Mouse (Mus musculus) adrenal gland, adult (tissue): ENCODE measurements around the gene Ddt.

Source experiments
- DNase-seq, 2 experiments: peaks; one replicate each; pipeline ENCODE4 v3.0.0; 2022 to 2023; ENCODE audit warnings: low spot score in 1 of 2; ENCODE audit not compliant: inconsistent age in 2 of 2

Gene Ddt

GRCm38 (mm10) chr10:75772795-75773664 is at the start of gene Ddt:
Gene Ddt (minus strand): TSS chr10:75773414.
- DNase-seq: peak; percentile 88 to 93

GRCm38 (mm10) chr10:75822443-75822842 is 49.2 kb upstream of the Ddt start, which contains the start of gene Gstt4:
Gene Gstt4 (minus strand): TSS chr10:75822543.
- DNase-seq: no peak

GRCm38 (mm10) chr10:75819882-75820281 is 46.7 kb upstream of the Ddt start:
- DNase-seq: no peak

GRCm38 (mm10) chr10:75818641-75819040 is 45.4 kb upstream of the Ddt start:
- DNase-seq: no peak

GRCm38 (mm10) chr10:75804217-75804616 is 31.0 kb upstream of the Ddt start:
- no peak for DNase-seq

- DNase-seq: peak; percentile 78 to 90
Measured at GRCm38 (mm10) chr10:75798176-75798696, 25.0 kb upstream of the Ddt start, which contains the start of gene Gstt1. Gene Gstt1 (minus strand): TSS chr10:75798584.

- DNase-seq: peak; percentile 71 to 88
Measured at GRCm38 (mm10) chr10:75797619-75798175, 24.5 kb upstream of the Ddt start.

GRCm38 (mm10) chr10:75796731-75797516 is 23.7 kb upstream of the Ddt start:
- DNase-seq: peak in 1 of 2 experiments; percentile 52

- DNase-seq: peak; percentile 46 to 77
Measured at GRCm38 (mm10) chr10:75794880-75795279, 21.7 kb upstream of the Ddt start.

GRCm38 (mm10) chr10:75790773-75791172 is 17.6 kb upstream of the Ddt start:
- no peak for DNase-seq

GRCm38 (mm10) chr10:75789841-75790240 is 16.6 kb upstream of the Ddt start:
- DNase-seq: no peak

GRCm38 (mm10) chr10:75789081-75789735 is 16.0 kb upstream of the Ddt start:
- no peak for DNase-seq

- DNase-seq: no peak
Measured at GRCm38 (mm10) chr10:75788277-75788676, 15.1 kb upstream of the Ddt start.

- DNase-seq: no peak
Measured at GRCm38 (mm10) chr10:75785442-75785841, 12.2 kb upstream of the Ddt start.

- DNase-seq: peak; percentile 82 to 91
Measured at GRCm38 (mm10) chr10:75780769-75781578, 7.8 kb upstream of the Ddt start, which contains the start of the genes Gm20441 and Gstt3. Gene Gm20441 (minus strand): TSS chr10:75780954. Gene Gstt3 (minus strand): TSS chr10:75781414.

GRCm38 (mm10) chr10:75779206-75780174 is 6.3 kb upstream of the Ddt start:
- peak in 1 of 2 experiments; percentile 44 for DNase-seq

- DNase-seq: no peak
Measured at GRCm38 (mm10) chr10:75777885-75778284, 4.7 kb upstream of the Ddt start.

GRCm38 (mm10) chr10:75776562-75776961 is 3.3 kb upstream of the Ddt start:
- no peak for DNase-seq

- no peak for DNase-seq
Measured at GRCm38 (mm10) chr10:75774587-75774986, 1.4 kb upstream of the Ddt start.
